Mouse (Mus musculus) megakaryocyte, embryonic 14.5 days (primary cell): ENCODE results near the gene Klhl12. TPM values are rescaled to one million over a fixed set of nuclear protein-coding genes. Genes with fewer than 3 reads are reported as not detected.
"Not testable (repeated sequence)": the region's sequence is repeated elsewhere in the genome, so short reads cannot be mapped to it uniquely, and the experiment has no call there.

Experiments used
- H3K27me3 ChIP-seq: replicated peaks from 2 replicates; pipeline ENCODE3; 2012; ENCODE audit warnings: inconsistent platforms
- H3K36me3 ChIP-seq: replicated peaks from 2 replicates; pipeline ENCODE3; 2012; ENCODE audit warnings: low read length, inconsistent platforms, mixed read lengths
- H3K4me1 ChIP-seq: 2 replicates; pipeline ENCODE4 v1.6.1; 2012; ENCODE audit warnings: inconsistent platforms
- H3K4me3 ChIP-seq: replicated peaks from 2 replicates; pipeline ENCODE3; 2012; ENCODE audit warnings: moderate library complexity, mild to moderate bottlenecking, inconsistent platforms
- H3K9me3 ChIP-seq: 2 replicates; pipeline ENCODE4 v1.6.1; 2012; ENCODE audit warnings: inconsistent platforms
- FLI1 ChIP-seq: IDR thresholded peaks from 2 replicates; pipeline ENCODE4 v1.6.1; 2012; ENCODE audit warnings: low read length, inconsistent platforms, mixed read lengths
- GATA1 ChIP-seq: IDR thresholded peaks from 3 replicates; pipeline ENCODE4 v1.6.1; 2012; ENCODE audit warnings: mixed read lengths, low read length, inconsistent platforms, borderline replicate concordance
- polyA plus RNA-seq: library from polyadenylated mRNA; stranded (reverse); fragments of >175 nt; gene quantifications from 2 replicates; pipeline ENCODE4 v1.2.3, GENCODE M21; 2012; ENCODE audit warnings: low replicate concordance; ENCODE audit not compliant: insufficient read depth

Klhl12 gene
- polyA plus RNA-seq, 1 experiment: 0.20 TPM

DNA sequence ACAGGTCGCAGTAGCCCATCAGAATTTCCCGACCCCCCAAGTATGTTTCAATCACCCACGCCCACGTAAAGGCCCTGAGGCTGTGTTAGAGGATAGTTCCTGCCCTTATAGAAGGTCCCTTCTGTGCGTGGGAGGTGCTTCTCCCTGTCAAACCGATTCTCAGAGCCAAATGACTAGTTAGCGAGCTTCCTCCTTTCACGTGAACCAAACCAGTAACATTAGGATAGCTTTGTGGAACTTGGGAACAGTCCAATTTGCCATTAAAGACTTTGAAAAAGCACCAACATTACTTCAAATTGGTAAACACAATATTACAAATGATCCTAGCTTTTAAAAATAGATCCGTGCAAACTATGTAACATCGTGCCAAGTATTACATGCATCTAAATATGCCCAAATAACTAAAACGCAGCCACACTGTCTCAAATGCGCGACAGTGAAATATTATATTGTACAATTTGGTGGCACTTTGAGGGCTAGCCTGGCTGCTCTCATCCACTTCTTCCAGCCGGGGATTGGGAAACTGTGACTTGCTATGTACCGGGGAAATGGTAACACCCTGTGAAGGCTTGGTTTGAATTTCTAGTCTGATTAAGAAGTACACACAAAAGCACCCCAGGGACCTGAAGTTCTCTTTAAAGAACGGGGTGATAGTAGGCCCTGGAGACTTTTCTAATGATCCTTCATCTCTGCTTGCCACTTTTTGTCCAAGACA lies 58.7 kb downstream of the Klhl12 start:
- H3K36me3 ChIP-seq: peaks cover 13% of the 10 kb centered on the region
- no peaks in the 10 kb centered on the region for H3K9me3 ChIP-seq
- H3K4me3 ChIP-seq: peak overlapping the region; percentile 85
- H3K27me3 ChIP-seq: peaks cover 19% of the 10 kb centered on the region
- TF ChIP-seq GATA1 (no peak), FLI1 (no peak)
- peaks cover 57% of the 10 kb centered on the region for H3K4me1 ChIP-seq

- Histone ChIP-seq H3K4me3 (no peak overlapping the region), H3K4me1 (peaks cover 62% of the 10 kb centered on the region), H3K36me3 (no peaks in the 10 kb centered on the region), H3K9me3 (no peaks in the 10 kb centered on the region), H3K27me3 (peaks cover 19% of the 10 kb centered on the region)
- TF ChIP-seq GATA1: no peak
- no peak for TF ChIP-seq FLI1
Observed at GRCm38 (mm10) chr1:134515891-134516290, 60.6 kb downstream of the Klhl12 start.

DNA sequence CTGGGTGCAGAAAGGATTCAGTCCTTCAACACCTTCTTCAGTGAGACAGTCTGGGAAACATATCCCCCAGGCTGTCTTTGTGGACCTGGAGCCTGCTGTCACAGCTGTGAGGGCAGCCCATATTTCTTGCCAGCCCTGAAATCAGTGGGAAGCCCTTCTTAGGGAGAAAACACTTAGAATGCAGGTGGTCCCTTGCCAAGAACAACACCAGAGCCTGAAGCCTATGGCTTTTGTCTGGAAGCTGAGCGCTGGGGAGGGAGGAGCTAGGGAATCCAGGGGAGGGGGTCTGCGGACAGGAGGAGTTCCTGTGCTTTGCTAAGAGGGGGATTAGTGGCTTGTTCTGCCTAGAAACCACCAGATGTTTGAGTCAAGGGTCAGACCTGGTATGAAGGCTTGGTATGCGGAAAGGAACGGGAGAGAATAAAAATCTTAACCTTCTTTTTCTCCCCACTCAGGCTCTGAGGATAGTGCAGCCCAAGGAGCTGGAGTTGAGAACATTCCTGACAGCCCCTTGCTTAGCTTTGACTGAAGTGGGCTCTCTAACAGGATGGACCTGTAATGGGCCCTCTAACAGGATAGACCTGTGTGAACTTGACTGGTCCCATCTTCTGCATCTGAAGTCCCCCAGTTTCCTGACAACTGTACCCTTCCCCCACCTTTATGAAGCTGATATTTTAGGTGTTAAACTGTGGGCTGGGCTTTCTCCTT lies 61.3 kb downstream of the Klhl12 start:
- Histone ChIP-seq H3K4me1 (peaks cover 67% of the 10 kb centered on the region), H3K9me3 (no peaks in the 10 kb centered on the region), H3K4me3 (no peak overlapping the region), H3K27me3 (peaks cover 19% of the 10 kb centered on the region), H3K36me3 (no peaks in the 10 kb centered on the region)
- TF ChIP-seq GATA1 (no peak), FLI1 (no peak)

DNA sequence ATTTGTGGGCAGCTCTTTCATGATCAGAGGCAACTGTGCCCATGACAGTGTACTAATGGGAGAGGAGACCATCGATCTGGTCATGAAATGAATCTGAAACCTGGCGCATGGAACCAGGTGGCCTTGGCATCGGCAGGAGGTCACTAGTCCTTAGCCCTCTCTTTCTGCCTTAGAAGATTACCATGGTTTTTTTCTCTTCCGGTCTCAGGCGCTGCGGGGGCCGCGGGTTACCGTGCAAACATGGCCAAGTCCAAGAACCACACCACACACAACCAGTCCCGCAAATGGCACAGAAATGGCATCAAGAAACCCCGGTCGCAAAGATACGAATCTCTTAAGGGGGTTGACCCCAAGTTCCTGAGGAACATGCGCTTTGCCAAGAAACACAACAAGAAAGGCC lies 62.5 kb downstream of the Klhl12 start:
- H3K9me3 ChIP-seq, H3K36me3 ChIP-seq: not testable (repeated sequence)
- peak overlapping the region; percentile 73 for H3K4me3 ChIP-seq
- H3K27me3 ChIP-seq: peaks cover 17% of the 10 kb centered on the region
- peaks cover 74% of the 10 kb centered on the region for H3K4me1 ChIP-seq

DNA sequence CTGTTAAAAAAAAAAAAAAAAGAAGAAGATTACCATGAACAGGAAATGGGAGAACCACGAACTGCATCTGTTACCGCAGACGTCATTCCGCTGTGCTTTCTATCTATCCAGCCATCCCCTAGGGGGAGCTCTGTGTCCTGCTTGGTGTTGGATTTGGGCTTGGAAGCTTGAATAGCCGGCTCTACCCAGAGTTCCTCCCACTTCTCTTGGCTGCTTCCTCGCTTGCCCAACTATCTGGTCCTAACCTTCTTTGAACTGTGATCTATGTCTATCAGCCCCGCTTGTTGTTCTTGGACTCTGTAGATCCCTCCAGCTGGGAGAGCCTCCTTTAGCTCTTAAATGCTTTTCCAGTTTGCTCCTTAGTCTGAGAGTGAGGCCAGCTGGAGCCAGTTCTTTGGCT lies 63.3 kb downstream of the Klhl12 start:
- no peaks in the 10 kb centered on the region for H3K36me3 ChIP-seq
- peaks cover 11% of the 10 kb centered on the region for H3K27me3 ChIP-seq
- TF ChIP-seq FLI1 (peak; percentile 47; the same call in 1 of the 2 replicates), GATA1 (no peak; the same call in 2 of the 3 replicates)

GRCm38 (mm10) chr1:134519201-134519600 lies 63.9 kb downstream of the Klhl12 start:
- not testable (repeated sequence) for H3K36me3 ChIP-seq, H3K27me3 ChIP-seq, H3K9me3 ChIP-seq, H3K4me3 ChIP-seq
- peaks cover 68% of the 10 kb centered on the region for H3K4me1 ChIP-seq

More for the DNA sequence above, 63.3 kb downstream of the Klhl12 start:
- Histone ChIP-seq H3K4me1 (peaks cover 67% of the 10 kb centered on the region), H3K4me3 (peak overlapping the region; percentile 50), H3K9me3 (no peaks in the 10 kb centered on the region)

DNA sequence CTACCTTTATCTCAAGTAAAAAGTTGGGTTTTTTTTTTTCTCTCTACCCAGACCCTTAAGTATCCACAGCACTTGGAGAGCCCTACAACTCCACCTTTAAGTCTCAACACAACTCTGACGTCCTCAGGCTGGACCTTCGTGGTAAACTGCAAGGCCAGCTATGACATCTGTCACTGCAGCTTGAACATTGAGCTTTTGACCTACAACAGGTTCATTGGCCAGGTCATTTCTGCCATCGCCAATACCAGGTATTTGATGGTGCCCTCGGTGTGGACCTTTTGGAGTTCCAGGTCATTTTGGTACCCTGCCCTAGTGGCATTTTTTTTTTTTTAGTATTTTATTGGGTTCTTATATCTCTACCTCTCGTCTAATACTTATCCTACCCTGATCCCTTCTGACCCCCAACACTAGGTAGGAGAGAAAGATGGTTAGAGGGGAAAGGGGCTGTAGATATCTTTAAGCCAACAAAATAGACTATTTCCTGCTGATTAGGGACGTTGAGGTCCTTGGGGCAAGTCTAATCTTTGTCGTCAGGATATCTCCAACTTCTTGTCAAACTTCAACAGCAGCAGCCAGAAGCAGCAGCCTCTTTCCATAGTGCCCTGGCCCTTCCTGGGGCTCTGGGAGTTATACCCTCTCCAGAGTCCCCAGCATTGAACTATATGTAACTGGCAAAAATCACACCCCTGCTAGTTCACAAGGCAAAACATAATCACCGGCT lies 64.8 kb downstream of the Klhl12 start:
- no peak overlapping the region for H3K4me3 ChIP-seq
- H3K36me3 ChIP-seq: no peaks in the 10 kb centered on the region
- peaks cover 6% of the 10 kb centered on the region for H3K27me3 ChIP-seq
- TF ChIP-seq GATA1 (no peak), FLI1 (no peak)
- no peaks in the 10 kb centered on the region for H3K9me3 ChIP-seq
- peaks cover 68% of the 10 kb centered on the region for H3K4me1 ChIP-seq

DNA sequence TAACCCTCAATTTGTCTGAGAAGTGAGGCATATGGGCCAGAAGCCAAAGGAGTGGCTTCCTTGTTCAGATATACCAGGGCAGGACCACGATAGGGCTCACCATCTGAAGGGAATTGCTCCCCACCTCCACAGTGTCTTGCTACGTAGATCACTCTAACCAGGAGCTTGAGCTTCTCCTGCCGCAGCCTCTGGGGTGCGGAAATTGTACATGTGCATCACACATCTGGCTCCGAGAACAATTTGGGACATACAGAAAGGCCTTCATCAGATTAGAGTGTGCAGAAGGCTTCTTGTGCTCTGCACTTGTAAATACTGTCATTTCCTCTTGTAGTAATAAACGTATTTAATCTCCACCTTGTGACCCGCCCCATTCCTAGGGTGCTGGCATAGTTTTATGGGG lies 65.8 kb downstream of the Klhl12 start:
- Histone ChIP-seq H3K9me3 (no peaks in the 10 kb centered on the region), H3K36me3 (no peaks in the 10 kb centered on the region), H3K4me3 (no peak overlapping the region), H3K27me3 (peaks cover 3% of the 10 kb centered on the region), H3K4me1 (peaks cover 68% of the 10 kb centered on the region)
- no peak for TF ChIP-seq GATA1
- TF ChIP-seq FLI1: no peak

DNA sequence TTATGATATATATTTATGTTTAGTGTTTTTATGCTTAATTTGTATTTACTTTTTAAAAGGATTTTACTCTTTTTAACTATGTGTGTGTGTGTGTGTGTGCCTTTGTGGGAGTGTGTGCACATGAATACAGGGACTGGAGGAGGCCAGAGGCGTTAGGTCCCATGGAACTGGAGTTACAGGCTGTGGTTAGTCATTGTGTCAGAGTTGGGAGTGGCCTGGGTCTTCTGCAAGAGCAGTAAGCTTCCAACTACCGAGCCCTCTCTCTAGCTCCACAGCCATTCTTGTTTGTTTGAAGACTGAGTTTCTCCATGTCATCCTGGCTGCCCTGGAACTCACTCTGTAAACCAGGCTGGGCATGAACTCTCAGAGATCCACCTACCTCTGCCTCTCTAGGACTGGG lies 67.0 kb downstream of the Klhl12 start:
- peaks cover 66% of the 10 kb centered on the region for H3K4me1 ChIP-seq

GRCm38 (mm10) chr1:134524424-134524823 lies 69.1 kb downstream of the Klhl12 start:
- Histone ChIP-seq H3K4me1 (peaks cover 51% of the 10 kb centered on the region), H3K36me3 (no peaks in the 10 kb centered on the region), H3K9me3 (no peaks in the 10 kb centered on the region), H3K4me3 (no peak overlapping the region), H3K27me3 (no peaks in the 10 kb centered on the region)
- TF ChIP-seq FLI1 (no peak), GATA1 (no peak)

More for the DNA sequence above, 67.0 kb downstream of the Klhl12 start:
- Histone ChIP-seq H3K9me3 (no peaks in the 10 kb centered on the region), H3K27me3 (no peaks in the 10 kb centered on the region), H3K36me3 (no peaks in the 10 kb centered on the region), H3K4me3 (no peak overlapping the region)
- TF ChIP-seq GATA1 (no peak), FLI1 (no peak)
